Mouse (Mus musculus) intestine, postnatal 0 days (tissue): ENCODE results near the gene Defb19. TPM values are rescaled to one million over a fixed set of nuclear protein-coding genes. Genes with fewer than 3 reads are reported as not detected.

ENCODE experiments used
- ATAC-seq: fragments of 200-750 bp; cut with Nextera tagmentation; 2 replicates; pipeline ENCODE4 v1.8.0; 2017; ENCODE audit warnings: mild to moderate bottlenecking, moderate TSS enrichment, moderate library complexity
- H3K27ac ChIP-seq: fragments of 300-500 bp; sonication (generic); 2 replicates; pipeline ENCODE4 v1.5.1; 2014; ENCODE audit warnings: mild to moderate bottlenecking, low read depth, low read length, moderate library complexity
- H3K27me3 ChIP-seq: fragments of 300-500 bp; sonication (generic); replicated peaks from 2 replicates; pipeline ENCODE4 v1.6.1; 2014; ENCODE audit warnings: low read length, mixed read lengths; ENCODE audit not compliant: control insufficient read depth, insufficient read depth
- H3K36me3 ChIP-seq: fragments of 300-500 bp; sonication (generic); 2 replicates; pipeline ENCODE4 v1.6.1; 2014; ENCODE audit warnings: mild to moderate bottlenecking, moderate library complexity; ENCODE audit not compliant: control insufficient read depth, insufficient read depth
- H3K4me1 ChIP-seq: fragments of 300-500 bp; sonication (generic); replicated peaks from 2 replicates; pipeline ENCODE4 v1.6.1; 2014; ENCODE audit warnings: antibody characterized with exemption, low read length, mixed read lengths; ENCODE audit not compliant: control insufficient read depth, insufficient read depth
- H3K4me2 ChIP-seq: fragments of 300-500 bp; sonication (generic); replicated peaks from 2 replicates; pipeline ENCODE4 v1.6.1; 2014; ENCODE audit warnings: low read depth, mild to moderate bottlenecking, moderate library complexity
- H3K4me3 ChIP-seq: fragments of 300-500 bp; sonication (generic); 2 replicates; pipeline ENCODE4 v1.5.1; 2014; ENCODE audit warnings: low read depth, low read length
- H3K9ac ChIP-seq: fragments of 300-500 bp; sonication (generic); 2 replicates; pipeline ENCODE4 v1.6.1; 2014; ENCODE audit warnings: mild to moderate bottlenecking, low read depth, low read length
- H3K9me3 ChIP-seq: fragments of 300-500 bp; sonication (generic); 2 replicates; pipeline ENCODE4 v1.6.1; 2016; ENCODE audit warnings: mixed run types; ENCODE audit not compliant: control insufficient read depth
- CTCF ChIP-seq: sonication (generic); IDR thresholded peaks from 2 replicates; pipeline ENCODE4 v1.5.1; 2016; ENCODE audit warnings: low read depth, mild to moderate bottlenecking, control low read depth, antibody characterized with exemption, moderate library complexity
- WGBS: fragments of 180-500 bp; shearing (Covaris S2); extraction: QIAGEN DNeasy Blood & Tissue Kit; methylation state at CpG from one replicate; pipeline ENCODE4 v1.1.7; 2014; 5-methylcytosine and 5-hydroxymethylcytosine counted together
- polyA plus RNA-seq: library from polyadenylated mRNA; unstranded; fragments of >200 nt; fragmentation: Nextera tagmentation; extraction: Ambion mirVana; gene quantifications from 2 replicates; pipeline ENCODE4 v1.2.1, GENCODE M21; 2015

Gene Defb19
- polyA plus RNA-seq, 1 experiment from 2014 or later, result 0.35 TPM

- peak; percentile 56 for TF ChIP-seq CTCF
- 61% methylated on average over 11 of the region's 11 CpGs for WGBS
- H3K4me1 ChIP-seq, result no peaks in the 10 kb centered on the region
- H3K27ac ChIP-seq, result no peak within 1 kb of the TSS
- no peaks in the 10 kb centered on the region for H3K36me3 ChIP-seq
- no peaks in the 10 kb centered on the region for H3K27me3 ChIP-seq
- no peak for ATAC-seq
- no peak within 1 kb of the TSS for H3K4me3 ChIP-seq
- no peak within 1 kb of the TSS for H3K9ac ChIP-seq
- no peak within 1 kb of the TSS for H3K4me2 ChIP-seq
- H3K9me3 ChIP-seq, result no peaks in the 10 kb centered on the region
These were observed 7.9 kb downstream of the Defb19 start, which contains the start of gene Defb21 for GRCm38 (mm10) chr2:152572114-152572794. Gene Defb21, plus strand, starts transcription at chr2:152572744.

GRCm38 (mm10) chr2:152570313-152570712 lies 9.8 kb downstream of the Defb19 start:
- H3K27me3 ChIP-seq, result no peaks in the 10 kb centered on the region
- WGBS, result 34% methylated on average over 6 of the region's 6 CpGs

GRCm38 (mm10) chr2:152569881-152570280 lies 10.2 kb downstream of the Defb19 start:
- H3K9ac ChIP-seq, result no peak overlapping the region
- H3K4me1 ChIP-seq, result no peaks in the 10 kb centered on the region
- TF ChIP-seq CTCF, result no peak
- 69% methylated on average over 4 of the region's 4 CpGs for WGBS
- H3K4me2 ChIP-seq, result no peak overlapping the region
- H3K27me3 ChIP-seq, result no peaks in the 10 kb centered on the region
- no peak overlapping the region for H3K4me3 ChIP-seq
- no peaks in the 10 kb centered on the region for H3K9me3 ChIP-seq
- ATAC-seq, result no peak
- H3K27ac ChIP-seq, result no peak overlapping the region
- H3K36me3 ChIP-seq, result no peaks in the 10 kb centered on the region

More at GRCm38 (mm10) chr2:152570313-152570712, 9.8 kb downstream of the Defb19 start:
- H3K27ac ChIP-seq, result no peak overlapping the region
- H3K4me2 ChIP-seq, result peak overlapping the region; percentile 17; the same call in 1 of the 2 replicates
- no peaks in the 10 kb centered on the region for H3K4me1 ChIP-seq
- ATAC-seq, result no peak
- no peak overlapping the region for H3K9ac ChIP-seq
- TF ChIP-seq CTCF, result no peak
- H3K9me3 ChIP-seq, result no peaks in the 10 kb centered on the region
- no peaks in the 10 kb centered on the region for H3K36me3 ChIP-seq
- no peak overlapping the region for H3K4me3 ChIP-seq

GRCm38 (mm10) chr2:152569038-152569437 lies 11.1 kb downstream of the Defb19 start, which contains the start of gene Gm17416:
Gene Gm17416, plus strand, starts transcription at chr2:152569338.
- no peak within 1 kb of the TSS for H3K27ac ChIP-seq
- H3K9ac ChIP-seq, result no peak within 1 kb of the TSS
- no peak for ATAC-seq
- TF ChIP-seq CTCF, result no peak
- no peak within 1 kb of the TSS for H3K4me3 ChIP-seq
- 85% methylated on average over 5 of the region's 5 CpGs for WGBS
- H3K4me1 ChIP-seq, result no peaks in the 10 kb centered on the region
- H3K27me3 ChIP-seq, result no peaks in the 10 kb centered on the region
- no peaks in the 10 kb centered on the region for H3K36me3 ChIP-seq
- no peaks in the 10 kb centered on the region for H3K9me3 ChIP-seq
- no peak within 1 kb of the TSS for H3K4me2 ChIP-seq

GRCm38 (mm10) chr2:152556655-152557054 lies 23.5 kb downstream of the Defb19 start:
- no peaks in the 10 kb centered on the region for H3K9me3 ChIP-seq
- H3K4me3 ChIP-seq, result no peak overlapping the region
- TF ChIP-seq CTCF, result no peak
- no peak overlapping the region for H3K9ac ChIP-seq
- no peak for ATAC-seq
- 0 out of 2 replicates have a peak, but pooled peaks cover 3% of the 10 kb centered on the region for H3K27me3 ChIP-seq
- H3K36me3 ChIP-seq, result no peaks in the 10 kb centered on the region
- WGBS, result 84% methylated on average over 7 of the region's 7 CpGs
- H3K27ac ChIP-seq, result no peak overlapping the region
- H3K4me1 ChIP-seq, result no peaks in the 10 kb centered on the region
- no peak overlapping the region for H3K4me2 ChIP-seq

- 13% methylated on average over 16 of the region's 16 CpGs for WGBS
- Histone ChIP-seq H3K27me3 (no peaks in the 10 kb centered on the region), H3K27ac (no peak overlapping the region), H3K4me2 (no peak overlapping the region; the same call in 1 of the 2 replicates), H3K9ac (no peak overlapping the region), H3K36me3 (no peaks in the 10 kb centered on the region), H3K4me1 (no peaks in the 10 kb centered on the region), H3K9me3 (no peaks in the 10 kb centered on the region), H3K4me3 (no peak overlapping the region)
- TF ChIP-seq CTCF, result peak; percentile 85
- ATAC-seq, result no peak; the same call in 1 of the 2 replicates
These were observed 26.2 kb downstream of the Defb19 start for GRCm38 (mm10) chr2:152553774-152554423.
